Mouse (Mus musculus) megakaryocyte, embryonic 14.5 days (primary cell): ENCODE measurements at regions not wholly inside any gene's neighbourhood (a gene's known extent, or its start where the extent isn't known, plus 50 kb on each side); places are given as distances from the start of the nearest gene placed in this dataset.

Source experiments
- FLI1 ChIP-seq: IDR thresholded peaks from 2 replicates; pipeline ENCODE4 v1.6.1; 2012; ENCODE audit warnings: low read length, inconsistent platforms, mixed read lengths
- GATA1 ChIP-seq: IDR thresholded peaks from 3 replicates; pipeline ENCODE4 v1.6.1; 2012; ENCODE audit warnings: mixed read lengths, low read length, inconsistent platforms, borderline replicate concordance

DNA sequence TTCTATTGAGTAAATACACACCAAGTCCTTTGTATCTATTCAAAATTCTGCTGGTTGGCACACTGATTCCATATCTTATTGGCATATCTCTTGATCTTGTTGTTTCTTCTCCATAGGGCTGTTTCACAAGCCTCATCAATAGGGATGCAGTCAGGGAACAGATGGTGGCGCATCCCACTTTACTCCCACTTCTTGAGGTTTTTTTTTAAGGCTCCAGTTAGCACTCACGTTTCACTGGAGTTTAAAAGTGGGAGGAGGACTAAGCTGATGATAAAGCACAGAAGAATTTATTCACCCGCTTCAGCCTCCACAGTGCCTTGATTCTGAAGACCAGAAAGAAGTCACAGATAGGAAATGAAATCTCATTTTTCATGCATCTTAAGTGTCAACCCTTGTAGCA, 199.8 kb downstream of the Fam198b start:
- TF ChIP-seq FLI1 (no peak), GATA1 (no peak)
